Mouse (Mus musculus): ENCODE measurements around the gene Insr. TPM values are rescaled to one million over a fixed set of nuclear protein-coding genes. Genes with fewer than 3 reads are reported as not detected.

Gene Insr
- polyA plus RNA-seq, 2 experiments, result 12.2 to 32.7 TPM

DNA sequence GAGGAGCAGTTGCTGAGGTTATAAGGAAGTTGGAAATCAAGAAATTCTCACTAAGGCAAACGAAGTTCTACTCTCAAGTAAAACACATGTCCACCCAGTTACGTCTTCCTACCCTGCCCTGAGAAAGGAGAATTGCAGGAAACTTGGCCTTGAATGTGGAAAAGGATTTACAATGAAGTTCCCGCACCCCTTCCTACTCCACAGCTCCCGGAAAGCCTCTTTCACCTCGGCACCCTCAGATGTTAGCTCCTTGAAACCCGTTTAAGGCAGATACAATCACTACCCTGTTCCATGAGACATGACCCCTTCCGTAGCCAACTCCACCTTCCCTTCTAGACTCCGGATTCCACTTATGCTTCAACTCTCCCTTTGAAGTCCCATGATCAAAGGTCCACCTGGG, 54.2 kb downstream of the Insr start:
- Histone ChIP-seq H3K9ac (ENCODE audit: low read depth, low read length, severe bottlenecking) (no peak overlapping the region), H3K27ac (replicated peaks; ENCODE audit: low read depth, low read length) (no peak overlapping the region), H3K9me3 (ENCODE audit: control insufficient read depth, low read length) (no peaks in the 10 kb centered on the region), H3K4me1 (ENCODE audit: control insufficient read depth, insufficient read depth, low read length) (0 out of 2 replicates have a peak, but pooled peaks cover 4% of the 10 kb centered on the region), H3K27me3 (ENCODE audit: control insufficient read depth, insufficient read depth, low read length) (no peaks in the 10 kb centered on the region), H3K36me3 (ENCODE audit: control insufficient read depth, insufficient read depth, low read length) (no peaks in the 10 kb centered on the region), H3K4me3 (replicated peaks; ENCODE audit: low read length) (no peak overlapping the region), H3K4me2 (replicated peaks; ENCODE audit: low read depth, low read length, severe bottlenecking) (no peak overlapping the region)
- ATAC-seq (ENCODE audit: low FRiP score, low read depth), result no peak
- TF ChIP-seq POLR2A (IDR thresholded peaks at IDR 0.05; ENCODE audit: borderline replicate concordance, extremely low read depth, insufficient read depth, insufficient read length), result no peak
- 85% methylated on average over 8 of the region's 8 CpGs for WGBS
- no peak for DNase-seq (ENCODE audit: low spot score)

DNA sequence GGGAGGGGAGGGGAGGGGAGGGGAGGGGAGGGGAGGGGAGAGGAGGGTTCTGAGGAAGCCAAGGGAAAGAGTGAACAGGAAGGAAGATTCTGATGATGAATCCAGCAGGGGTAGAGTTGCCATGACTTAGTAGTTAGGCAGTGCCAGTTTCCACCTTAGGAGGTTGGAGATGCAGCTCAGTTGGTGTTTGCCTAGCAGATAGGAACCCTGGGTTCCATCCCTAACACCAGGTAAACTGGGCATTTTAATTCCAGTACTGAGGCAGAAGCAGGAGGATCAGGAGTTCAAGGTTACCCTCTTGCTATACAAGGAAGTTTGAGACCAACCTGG, 56.8 kb downstream of the Insr start:
- Histone ChIP-seq H3K4me3 (replicated peaks; ENCODE audit: low read length) (no peak overlapping the region), H3K36me3 (ENCODE audit: control insufficient read depth, insufficient read depth, low read length) (no peaks in the 10 kb centered on the region), H3K9ac (ENCODE audit: low read depth, low read length, severe bottlenecking) (no peak overlapping the region), H3K27ac (replicated peaks; ENCODE audit: low read depth, low read length) (no peak overlapping the region), H3K4me1 (ENCODE audit: control insufficient read depth, insufficient read depth, low read length) (peaks cover 8% of the 10 kb centered on the region; the same call in 1 of the 2 replicates), H3K4me2 (replicated peaks; ENCODE audit: low read depth, low read length, severe bottlenecking) (no peak overlapping the region), H3K27me3 (ENCODE audit: control insufficient read depth, insufficient read depth, low read length) (no peaks in the 10 kb centered on the region), H3K9me3 (ENCODE audit: control insufficient read depth, low read length) (no peaks in the 10 kb centered on the region)
- ATAC-seq (ENCODE audit: low FRiP score, low read depth), result no peak
- no peak for DNase-seq (ENCODE audit: low spot score)
- no peak for TF ChIP-seq POLR2A (IDR thresholded peaks at IDR 0.05; ENCODE audit: borderline replicate concordance, extremely low read depth, insufficient read depth, insufficient read length)

DNA sequence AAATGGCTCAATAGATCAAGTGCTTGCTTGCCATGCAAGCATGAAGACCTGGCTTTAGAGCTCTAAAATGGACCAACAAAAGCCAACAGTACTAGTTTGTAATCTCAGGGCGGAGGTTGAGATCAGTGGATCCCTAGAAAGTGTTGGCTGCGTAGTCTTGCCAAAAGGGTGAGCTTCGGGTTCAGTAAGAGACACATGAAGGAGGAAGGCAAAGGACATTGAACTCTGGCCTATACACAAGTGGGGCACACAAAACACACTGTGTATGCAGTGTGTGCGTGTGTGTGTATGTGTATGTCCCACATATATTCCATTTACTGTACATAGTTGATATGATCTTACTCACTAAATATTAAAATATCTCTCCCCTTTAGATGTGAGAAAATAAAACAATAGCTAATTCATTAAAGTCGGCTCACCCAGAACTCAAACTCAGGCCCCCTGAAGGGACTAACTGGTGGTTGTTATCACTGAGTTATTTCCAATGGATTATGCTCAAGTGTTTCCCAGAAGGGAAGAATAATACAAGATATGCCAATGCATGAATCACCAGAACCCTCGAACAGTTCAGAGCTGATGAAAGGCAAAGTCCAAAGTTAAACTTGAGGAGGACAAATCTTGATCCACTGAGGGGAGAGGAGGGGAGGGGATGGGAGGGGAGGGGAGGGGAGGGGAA, 57.3 kb downstream of the Insr start:
- DNase-seq (ENCODE audit: low spot score), result no peak
- H3K27ac ChIP-seq (replicated peaks; ENCODE audit: low read depth, low read length), result no peak overlapping the region
- no peak for TF ChIP-seq POLR2A (IDR thresholded peaks at IDR 0.05; ENCODE audit: borderline replicate concordance, extremely low read depth, insufficient read depth, insufficient read length)
- ATAC-seq (ENCODE audit: low FRiP score, low read depth), result no peak
- H3K4me1 ChIP-seq (ENCODE audit: control insufficient read depth, insufficient read depth, low read length), result peaks cover 8% of the 10 kb centered on the region; the same call in 1 of the 2 replicates
- 0 out of 2 replicates have a peak overlapping the region, but pooled peaks have one; percentile 77 for H3K9ac ChIP-seq (ENCODE audit: low read depth, low read length, severe bottlenecking)
- peak overlapping the region; percentile 81 for H3K4me2 ChIP-seq (replicated peaks; ENCODE audit: low read depth, low read length, severe bottlenecking)
- H3K9me3 ChIP-seq (ENCODE audit: control insufficient read depth, low read length), result no peaks in the 10 kb centered on the region
- H3K27me3 ChIP-seq (ENCODE audit: control insufficient read depth, insufficient read depth, low read length), result no peaks in the 10 kb centered on the region
- WGBS, result 80% methylated on average over 6 of the region's 6 CpGs
- no peaks in the 10 kb centered on the region for H3K36me3 ChIP-seq (ENCODE audit: control insufficient read depth, insufficient read depth, low read length)
- H3K4me3 ChIP-seq (replicated peaks; ENCODE audit: low read length), result peak overlapping the region; percentile 58

DNA sequence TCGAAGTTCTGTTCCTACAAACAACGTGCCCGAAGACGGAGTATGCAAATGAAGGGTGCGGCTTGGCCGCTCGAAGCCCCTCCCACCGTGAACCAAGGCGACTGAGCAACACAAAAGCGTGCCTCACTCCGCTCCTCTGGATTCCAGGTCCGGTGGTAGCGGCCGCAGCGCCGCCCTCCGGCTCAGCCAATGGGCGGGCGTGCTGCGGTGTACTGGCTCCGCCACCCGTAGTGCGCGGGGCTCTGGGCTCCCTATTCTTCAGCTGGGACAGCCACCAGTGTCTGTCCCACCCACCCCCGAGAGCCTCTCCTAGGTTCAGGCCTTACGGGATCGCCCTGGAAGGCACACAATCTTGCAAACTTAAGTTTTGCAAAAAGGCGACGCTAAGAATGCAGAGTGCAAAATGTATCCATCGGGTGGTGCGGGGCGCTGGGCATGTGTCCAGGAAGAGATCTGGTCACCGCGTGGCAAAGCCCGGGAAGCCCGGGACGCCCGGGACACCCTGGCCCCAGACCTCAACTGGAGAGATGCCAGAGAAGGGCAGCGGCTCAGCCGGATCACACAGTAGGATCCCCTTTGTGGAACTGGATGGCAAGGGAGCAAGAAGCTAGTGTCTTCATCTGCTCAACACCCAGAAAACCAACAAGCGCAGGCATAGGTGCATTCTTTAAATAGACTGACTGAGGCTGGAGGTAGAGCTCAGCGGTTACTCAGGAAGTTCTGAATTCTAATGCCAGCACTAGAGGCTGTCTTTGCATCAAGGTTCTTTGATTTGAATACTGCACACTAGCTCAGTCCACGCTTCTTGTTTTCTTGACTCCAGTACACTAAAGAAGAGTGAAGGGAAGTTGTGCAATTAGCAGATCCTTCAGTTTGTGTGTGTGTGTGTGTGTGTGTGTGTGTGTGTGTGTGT, 58.1 kb downstream of the Insr start:
- DNase-seq (ENCODE audit: low spot score), result peak; percentile 95
- no peaks in the 10 kb centered on the region for H3K27me3 ChIP-seq (ENCODE audit: control insufficient read depth, insufficient read depth, low read length)
- H3K9me3 ChIP-seq (ENCODE audit: control insufficient read depth, low read length), result no peaks in the 10 kb centered on the region
- peak overlapping the region; percentile 88 for H3K27ac ChIP-seq (replicated peaks; ENCODE audit: low read depth, low read length)
- H3K4me2 ChIP-seq (replicated peaks; ENCODE audit: low read depth, low read length, severe bottlenecking), result peak overlapping the region; percentile 81
- H3K4me3 ChIP-seq (replicated peaks; ENCODE audit: low read length), result peak overlapping the region; percentile 58
- peaks cover 11% of the 10 kb centered on the region; the same call in 1 of the 2 replicates for H3K4me1 ChIP-seq (ENCODE audit: control insufficient read depth, insufficient read depth, low read length)
- peak overlapping the region; percentile 77 for H3K9ac ChIP-seq (ENCODE audit: low read depth, low read length, severe bottlenecking)
- ATAC-seq (ENCODE audit: low FRiP score, low read depth), result peak; percentile 100
- 2% methylated on average over 36 of the region's 43 CpGs for WGBS
- H3K36me3 ChIP-seq (ENCODE audit: control insufficient read depth, insufficient read depth, low read length), result no peaks in the 10 kb centered on the region
- TF ChIP-seq POLR2A (IDR thresholded peaks at IDR 0.05; ENCODE audit: borderline replicate concordance, extremely low read depth, insufficient read depth, insufficient read length), result peak; percentile 72; the same call in 1 of the 2 replicates

DNA sequence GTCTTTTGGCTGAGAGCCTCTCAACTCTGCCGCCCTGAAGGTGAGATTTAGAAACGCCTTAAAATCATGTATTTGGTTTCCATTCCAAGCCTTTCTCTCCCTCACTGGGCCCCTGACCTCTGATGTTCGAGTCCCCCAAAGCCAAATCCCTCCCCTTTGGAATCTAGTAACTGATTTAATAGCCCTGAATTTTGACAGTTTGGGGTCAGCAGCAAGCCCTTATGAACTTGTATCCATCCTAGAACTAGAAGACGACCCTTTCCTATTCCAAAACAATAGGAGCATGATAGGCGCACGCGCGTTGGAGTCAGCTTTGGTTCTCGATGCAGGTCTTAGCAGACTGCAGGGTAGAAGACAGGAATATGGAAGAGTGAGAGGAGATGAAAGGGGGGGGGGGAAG, 58.9 kb downstream of the Insr start:
- Histone ChIP-seq H3K36me3 (ENCODE audit: control insufficient read depth, insufficient read depth, low read length) (no peaks in the 10 kb centered on the region), H3K4me2 (replicated peaks; ENCODE audit: low read depth, low read length, severe bottlenecking) (peak overlapping the region; percentile 81), H3K9ac (ENCODE audit: low read depth, low read length, severe bottlenecking) (peak overlapping the region; percentile 77), H3K4me1 (ENCODE audit: control insufficient read depth, insufficient read depth, low read length) (peaks cover 12% of the 10 kb centered on the region; the same call in 1 of the 2 replicates), H3K9me3 (ENCODE audit: control insufficient read depth, low read length) (no peaks in the 10 kb centered on the region), H3K27me3 (ENCODE audit: control insufficient read depth, insufficient read depth, low read length) (no peaks in the 10 kb centered on the region), H3K27ac (replicated peaks; ENCODE audit: low read depth, low read length) (peak overlapping the region; percentile 88), H3K4me3 (replicated peaks; ENCODE audit: low read length) (peak overlapping the region; percentile 58)
- 2% methylated on average over 9 of the region's 9 CpGs for WGBS
- no peak for TF ChIP-seq POLR2A (IDR thresholded peaks at IDR 0.05; ENCODE audit: borderline replicate concordance, extremely low read depth, insufficient read depth, insufficient read length)
- ATAC-seq (ENCODE audit: low FRiP score, low read depth) (peak; percentile 60), DNase-seq (ENCODE audit: low spot score) (peak; percentile 56)
